Mouse (Mus musculus) heart, adult 2 months (tissue): ENCODE results near the gene Vgll3. TPM values are rescaled to one million over a fixed set of nuclear protein-coding genes. Genes with fewer than 3 reads are reported as not detected.
A peak's percentile ranks its signal among the peaks of the same experiment; 100 is the strongest.

Experiments used
- DNase-seq, 2 experiments: peaks; one replicate each; pipeline ENCODE4 v3.0.0; 2021
- H3K27ac ChIP-seq: fragments of 200-600 bp; 2 replicates; pipeline ENCODE4 v1.8.1; 2022
- H3K27me3 ChIP-seq: fragments of 200-500 bp; 2 replicates; pipeline ENCODE4 v1.6.1; 2012; ENCODE audit warnings: mild to moderate bottlenecking, low read length, inconsistent platforms, mixed read lengths; ENCODE audit not compliant: control insufficient read depth, insufficient read depth
- H3K36me3 ChIP-seq: fragments of 200-500 bp; 2 replicates; pipeline ENCODE4 v1.6.1; 2012; ENCODE audit warnings: low read length, inconsistent platforms; ENCODE audit not compliant: control insufficient read depth, insufficient read depth
- H3K4me1 ChIP-seq: fragments of 200-500 bp; 2 replicates; pipeline ENCODE4 v1.6.1; 2011; ENCODE audit warnings: low read length; ENCODE audit not compliant: control insufficient read depth, insufficient read depth
- H3K4me3 ChIP-seq: fragments of 200-600 bp; 2 replicates; pipeline ENCODE4 v1.8.1; 2022
- H3K79me2 ChIP-seq: fragments of 200-500 bp; replicated peaks from 2 replicates; pipeline ENCODE4 v1.6.1; 2012; ENCODE audit warnings: mild to moderate bottlenecking, inconsistent platforms, low read length, moderate library complexity, mixed read lengths; ENCODE audit not compliant: control insufficient read depth, insufficient read depth
- H3K9ac ChIP-seq: fragments of 200-500 bp; 2 replicates; pipeline ENCODE4 v1.6.1; 2012; ENCODE audit warnings: low read depth, mild to moderate bottlenecking, control low read depth, inconsistent platforms, low read length, mixed read lengths
- CTCF ChIP-seq: fragments of 200-600 bp; IDR thresholded peaks from 2 replicates; pipeline ENCODE4 v1.8.1; 2022; ENCODE audit warnings: antibody characterized with exemption, mild to moderate bottlenecking, moderate library complexity
- EP300 ChIP-seq: fragments of 200-500 bp; IDR thresholded peaks from 2 replicates; pipeline ENCODE4 v1.6.1; 2011; ENCODE audit warnings: low read depth, low read length, control low read depth; ENCODE audit not compliant: insufficient read depth
- POLR2A ChIP-seq: fragments of 200-500 bp; IDR thresholded peaks from 2 replicates; pipeline ENCODE4 v1.6.1; 2011; ENCODE audit warnings: mild to moderate bottlenecking, low read depth, low read length, control low read depth; ENCODE audit not compliant: insufficient read depth
- WGBS: fragments of 180-500 bp; shearing (Covaris S2); methylation state at CpG from one replicate; pipeline ENCODE4 v1.1.7; 2018; 5-methylcytosine and 5-hydroxymethylcytosine counted together
- intact Hi-C: fragments of 180-260 bp; cut with DNase I; formaldehyde crosslinking; loops from one replicate; pipeline ENCODE4 v1.15.1; 2025
- long read RNA-seq: library from polyadenylated mRNA; stranded (forward); transcript quantifications from one replicate; pipeline ENCODE4 v2.0.0, GENCODE M21; 2021
- polyA plus RNA-seq: library from polyadenylated mRNA; depleted of rRNA; stranded (reverse); fragments of >200 nt; gene quantifications from 2 replicates; pipeline ENCODE4 v1.2.3, GENCODE M21; 2012; rRNA removed
- total RNA-seq, 2 experiments: library from RNA; stranded (reverse); gene quantifications; 2 replicates each; pipeline ENCODE4 v1.2.3; 2021

The Vgll3 gene
- total RNA-seq: 1 to 10 TPM; 2.1 to 4.4 TPM
- polyA plus RNA-seq: 2.5 and 3.4 TPM in 2 replicates
- long read RNA-seq, partial matches to known transcripts: 3 of 6 reads
- long read RNA-seq, other reads (novel, unspliced or antisense): 2 of 6 reads

DNA sequence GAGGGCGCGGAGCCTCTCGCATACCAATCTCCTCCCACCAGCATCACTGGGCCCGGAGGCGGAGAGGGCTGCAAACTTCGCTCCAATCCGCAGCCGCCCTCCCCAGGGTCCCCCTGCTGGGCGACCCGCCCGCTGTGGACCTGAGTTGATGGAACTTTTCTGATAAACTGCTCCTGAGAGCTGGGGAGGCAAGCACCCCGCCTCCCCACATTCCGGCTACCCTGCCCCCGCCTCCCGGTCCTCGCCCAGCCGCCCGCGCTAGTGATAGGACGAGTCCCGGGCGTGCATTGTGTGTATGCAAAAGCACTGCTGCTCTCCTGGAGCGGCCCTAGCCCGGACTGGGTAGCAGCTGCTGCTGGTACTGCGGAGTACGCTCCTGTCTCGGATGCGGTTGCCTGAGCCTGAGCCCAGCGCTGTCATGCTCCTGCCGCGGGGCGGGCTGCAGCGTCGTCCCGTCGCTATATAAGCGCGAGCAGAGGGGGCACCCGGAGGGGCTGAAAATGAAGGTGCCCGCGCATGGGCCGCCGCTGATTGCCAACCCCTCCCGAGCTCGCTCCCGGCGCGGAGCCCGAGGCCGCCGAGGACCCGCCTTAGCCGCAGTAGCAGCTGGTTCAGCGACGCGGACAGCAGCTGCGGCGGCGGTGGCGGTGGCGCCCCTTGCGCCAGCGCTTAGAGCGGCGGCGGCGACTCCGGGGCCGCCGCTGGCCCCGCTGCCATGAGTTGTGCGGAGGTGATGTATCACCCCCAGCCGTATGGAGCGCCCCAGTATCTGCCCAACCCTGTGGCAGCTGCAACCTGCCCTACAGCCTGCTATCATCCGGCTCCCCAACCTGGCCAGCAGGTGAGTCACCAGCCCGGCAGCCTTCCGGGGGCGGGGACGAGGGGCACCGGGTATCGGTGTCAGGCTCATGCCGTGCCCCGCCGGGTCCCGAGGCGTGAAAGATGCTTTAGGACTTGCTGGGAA lies at the start of gene Vgll3:
Gene Vgll3, plus strand, starts transcription at position 340 of the 964 bp plus-strand sequence.
- Histone ChIP-seq H3K9ac (peak within 1 kb of the TSS; percentile 43), H3K4me1 (no peaks in the 10 kb centered on the region; the same call in 1 of the 2 replicates), H3K36me3 (no peaks in the 10 kb centered on the region), H3K27ac (peak within 1 kb of the TSS; percentile 74), H3K27me3 (peaks cover 3% of the 10 kb centered on the region; the same call in 1 of the 2 replicates), H3K79me2 (no peaks in the 10 kb centered on the region), H3K4me3 (peak within 1 kb of the TSS; percentile 61)
- TF ChIP-seq EP300 (no peak), CTCF (peak; percentile 35), POLR2A (0 out of 2 replicates have a peak, but pooled peaks have one; percentile 20)
- DNase-seq: peak; percentile 81 to 84
- intact Hi-C loops: no loop called here
- WGBS: 2% methylated on average over 86 of the region's 86 CpGs

DNA sequence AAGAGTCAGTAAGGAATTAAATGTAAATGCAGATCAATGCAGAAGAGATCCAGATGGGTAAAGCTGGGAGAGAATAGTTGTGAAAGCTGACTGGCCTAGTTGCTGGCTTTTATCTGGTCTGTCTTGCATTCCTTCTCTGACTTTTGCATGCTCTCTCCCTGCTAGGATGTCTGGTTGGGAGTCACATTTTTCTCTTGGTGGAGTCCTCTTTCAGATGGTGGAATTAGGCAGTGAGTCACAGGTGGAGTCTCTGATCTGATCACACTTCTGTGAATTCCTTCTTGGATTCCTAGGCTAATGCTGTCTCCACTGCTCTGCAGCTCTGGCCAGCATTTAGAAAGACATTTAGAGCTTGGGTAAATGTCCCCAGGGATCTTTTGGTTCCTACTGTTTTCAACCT lies 49.1 kb upstream of the Vgll3 start:
- intact Hi-C loops: no loop called here
- Histone ChIP-seq H3K4me3 (no peak overlapping the region), H3K4me1 (no peaks in the 10 kb centered on the region), H3K79me2 (no peaks in the 10 kb centered on the region), H3K9ac (no peak overlapping the region), H3K36me3 (no peaks in the 10 kb centered on the region), H3K27me3 (no peaks in the 10 kb centered on the region), H3K27ac (no peak overlapping the region)
- no peak for DNase-seq
- TF ChIP-seq CTCF (no peak), POLR2A (no peak), EP300 (no peak)

DNA sequence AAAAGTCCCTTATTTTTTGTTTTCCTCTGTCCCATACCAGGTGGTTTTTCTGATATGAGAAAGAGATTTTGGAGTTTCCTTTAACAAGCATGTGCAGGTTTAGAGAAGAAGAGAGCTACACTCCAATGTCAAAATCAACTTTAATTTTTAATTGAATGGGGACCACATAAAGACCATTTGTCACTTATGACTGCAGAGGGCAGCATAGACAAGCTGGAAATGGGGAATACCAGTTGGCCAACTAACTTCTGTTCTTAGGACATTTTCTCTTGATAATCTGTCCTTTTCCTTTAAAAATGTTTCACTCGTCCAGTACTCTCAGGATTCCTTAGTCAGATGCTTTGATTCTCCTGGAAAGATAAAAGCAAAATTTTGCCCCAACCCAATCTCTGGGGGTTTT lies 29.1 kb upstream of the Vgll3 start:
- WGBS: 21% methylated on average over 1 of the region's 1 CpGs
- Histone ChIP-seq H3K27me3 (no peaks in the 10 kb centered on the region), H3K4me1 (no peaks in the 10 kb centered on the region), H3K79me2 (no peaks in the 10 kb centered on the region), H3K4me3 (no peak overlapping the region), H3K36me3 (no peaks in the 10 kb centered on the region), H3K27ac (no peak overlapping the region), H3K9ac (no peak overlapping the region)
- intact Hi-C loops: loop anchor here (5.0 kb wide), 1 partner anchor 221 kb away; no protein-coding TSS in a partner anchor
- DNase-seq: no peak
- TF ChIP-seq POLR2A: no peak
- peak; percentile 62 for TF ChIP-seq CTCF

DNA sequence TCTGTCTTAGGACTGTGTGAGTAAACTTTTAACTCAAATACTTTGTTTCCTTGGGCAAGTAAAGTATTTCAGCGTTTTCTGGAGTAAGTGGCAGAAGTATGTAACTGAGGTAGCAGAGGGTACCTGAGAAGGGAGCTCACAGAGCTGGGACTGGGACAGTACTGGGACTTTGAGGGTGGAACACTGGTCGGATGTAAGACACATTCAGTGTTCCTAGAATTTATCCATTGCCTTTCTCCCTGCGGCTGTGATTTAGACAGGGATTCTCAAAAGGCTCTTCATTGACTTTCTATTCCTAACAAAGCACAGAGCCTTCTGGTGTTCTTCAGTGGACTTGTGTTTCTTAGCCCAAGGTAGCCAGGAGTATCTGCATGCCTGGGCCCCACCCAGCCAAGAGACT lies 1.0 kb downstream of the Vgll3 start:
- H3K36me3 ChIP-seq: no peaks in the 10 kb centered on the region
- H3K27me3 ChIP-seq: peaks cover 3% of the 10 kb centered on the region; the same call in 1 of the 2 replicates
- no peak for DNase-seq
- no peaks in the 10 kb centered on the region; the same call in 1 of the 2 replicates for H3K4me1 ChIP-seq
- intact Hi-C loops: no loop called here
- H3K27ac ChIP-seq: peak overlapping the region; percentile 74
- 31% methylated on average over 3 of the region's 3 CpGs for WGBS
- no peak for TF ChIP-seq CTCF
- TF ChIP-seq POLR2A: no peak
- no peak for TF ChIP-seq EP300
- H3K4me3 ChIP-seq: peak overlapping the region; percentile 61
- no peaks in the 10 kb centered on the region for H3K79me2 ChIP-seq
- no peak overlapping the region for H3K9ac ChIP-seq

DNA sequence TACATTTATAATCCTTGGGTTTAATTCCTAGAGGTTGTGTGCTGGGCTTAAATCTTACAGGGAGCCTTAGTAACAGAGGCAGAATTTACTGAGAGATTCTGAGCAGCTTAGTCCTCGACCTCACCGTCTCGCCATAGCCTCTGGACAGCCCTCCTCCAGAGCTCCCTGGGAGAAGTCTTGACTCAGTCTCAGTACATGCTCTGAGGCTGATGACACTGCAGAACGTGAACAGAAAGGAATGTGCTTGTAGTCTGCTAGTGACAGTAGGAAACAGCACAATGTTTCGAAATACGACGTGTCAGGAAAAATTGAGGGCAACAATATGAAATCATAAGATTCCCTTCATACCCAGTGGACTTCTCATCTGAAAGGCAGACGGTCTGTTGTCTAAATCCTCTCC lies 3.7 kb downstream of the Vgll3 start:
- DNase-seq: peak in 1 of 2 experiments; percentile 40
- Histone ChIP-seq H3K27ac (peak overlapping the region; percentile 4; the same call in 1 of the 2 replicates), H3K4me1 (no peaks in the 10 kb centered on the region; the same call in 1 of the 2 replicates), H3K79me2 (no peaks in the 10 kb centered on the region), H3K27me3 (peaks cover 3% of the 10 kb centered on the region; the same call in 1 of the 2 replicates), H3K9ac (no peak overlapping the region), H3K4me3 (no peak overlapping the region), H3K36me3 (no peaks in the 10 kb centered on the region)
- intact Hi-C loops: no loop called here
- TF ChIP-seq CTCF (no peak), POLR2A (0 out of 2 replicates have a peak, but pooled peaks have one; percentile 30)
- 60% methylated on average over 8 of the region's 8 CpGs for WGBS

DNA sequence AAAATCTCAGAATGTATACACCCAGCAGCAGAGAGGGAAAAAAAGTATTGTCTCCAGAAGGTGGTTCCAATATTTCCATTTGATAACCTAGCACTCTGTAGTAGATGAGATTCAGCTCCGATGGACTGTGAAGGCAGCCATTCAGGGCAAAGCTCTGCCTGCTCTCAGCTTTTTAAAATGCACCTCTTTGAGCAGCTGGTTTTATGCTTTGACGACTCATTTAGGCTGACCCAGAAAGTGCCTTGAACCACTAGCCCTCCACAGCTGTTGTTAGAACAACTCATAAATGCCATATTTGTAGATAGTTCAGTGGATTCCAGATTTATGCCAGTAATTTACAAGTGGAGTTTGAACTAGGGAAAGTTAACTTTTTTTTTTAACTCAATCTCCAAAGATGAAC lies 5.7 kb downstream of the Vgll3 start:
- Histone ChIP-seq H3K4me3 (no peak overlapping the region), H3K79me2 (no peaks in the 10 kb centered on the region), H3K27me3 (no peaks in the 10 kb centered on the region), H3K36me3 (no peaks in the 10 kb centered on the region), H3K27ac (no peak overlapping the region), H3K4me1 (no peaks in the 10 kb centered on the region; the same call in 1 of the 2 replicates), H3K9ac (no peak overlapping the region)
- TF ChIP-seq EP300 (no peak), POLR2A (no peak), CTCF (no peak)
- intact Hi-C loops: no loop called here
- no peak for DNase-seq
- 62% methylated on average over 2 of the region's 2 CpGs for WGBS
